Mouse (Mus musculus) midbrain, embryonic 13.5 days (tissue): ENCODE measurements at regions not wholly inside any gene's neighbourhood (a gene's known extent, or its start where the extent isn't known, plus 50 kb on each side); places are given as distances from the start of the nearest gene placed in this dataset.

Experiments
- ATAC-seq: fragments of 200-750 bp; cut with Nextera tagmentation; 2 replicates; pipeline ENCODE4 v1.8.0; 2017; ENCODE audit warnings: mild to moderate bottlenecking, moderate TSS enrichment, moderate library complexity
- H3K27ac ChIP-seq: fragments of 300-500 bp; sonication (generic); 2 replicates; pipeline ENCODE4 v1.5.1; 2015; ENCODE audit warnings: inconsistent platforms, mild to moderate bottlenecking, moderate library complexity
- H3K27me3 ChIP-seq: fragments of 300-500 bp; sonication (generic); 2 replicates; pipeline ENCODE4 v1.6.1; 2015; ENCODE audit warnings: mild to moderate bottlenecking, inconsistent platforms
- H3K36me3 ChIP-seq: fragments of 300-500 bp; sonication (generic); 2 replicates; pipeline ENCODE4 v1.6.1; 2015; ENCODE audit warnings: mild to moderate bottlenecking, inconsistent platforms
- H3K4me1 ChIP-seq: fragments of 300-500 bp; sonication (generic); replicated peaks from 2 replicates; pipeline ENCODE4 v1.6.1; 2015; ENCODE audit warnings: inconsistent platforms
- H3K4me2 ChIP-seq: fragments of 300-500 bp; sonication (generic); replicated peaks from 2 replicates; pipeline ENCODE4 v1.6.1; 2015; ENCODE audit warnings: moderate library complexity, mild to moderate bottlenecking, inconsistent platforms
- H3K4me3 ChIP-seq: fragments of 300-500 bp; sonication (generic); replicated peaks from 2 replicates; pipeline ENCODE4 v1.5.1; 2015; ENCODE audit warnings: mild to moderate bottlenecking, inconsistent platforms
- H3K9ac ChIP-seq: fragments of 300-500 bp; sonication (generic); replicated peaks from 2 replicates; pipeline ENCODE4 v1.6.1; 2015; ENCODE audit warnings: mild to moderate bottlenecking, inconsistent platforms
- H3K9me3 ChIP-seq: fragments of 300-500 bp; sonication (generic); 2 replicates; pipeline ENCODE4 v1.6.1; 2016; ENCODE audit warnings: mild to moderate bottlenecking, inconsistent platforms
- WGBS: fragments of 180-500 bp; shearing (Covaris S2); methylation state at CpG from one replicate; pipeline ENCODE4 v1.1.7; 2015; 5-methylcytosine and 5-hydroxymethylcytosine counted together

DNA sequence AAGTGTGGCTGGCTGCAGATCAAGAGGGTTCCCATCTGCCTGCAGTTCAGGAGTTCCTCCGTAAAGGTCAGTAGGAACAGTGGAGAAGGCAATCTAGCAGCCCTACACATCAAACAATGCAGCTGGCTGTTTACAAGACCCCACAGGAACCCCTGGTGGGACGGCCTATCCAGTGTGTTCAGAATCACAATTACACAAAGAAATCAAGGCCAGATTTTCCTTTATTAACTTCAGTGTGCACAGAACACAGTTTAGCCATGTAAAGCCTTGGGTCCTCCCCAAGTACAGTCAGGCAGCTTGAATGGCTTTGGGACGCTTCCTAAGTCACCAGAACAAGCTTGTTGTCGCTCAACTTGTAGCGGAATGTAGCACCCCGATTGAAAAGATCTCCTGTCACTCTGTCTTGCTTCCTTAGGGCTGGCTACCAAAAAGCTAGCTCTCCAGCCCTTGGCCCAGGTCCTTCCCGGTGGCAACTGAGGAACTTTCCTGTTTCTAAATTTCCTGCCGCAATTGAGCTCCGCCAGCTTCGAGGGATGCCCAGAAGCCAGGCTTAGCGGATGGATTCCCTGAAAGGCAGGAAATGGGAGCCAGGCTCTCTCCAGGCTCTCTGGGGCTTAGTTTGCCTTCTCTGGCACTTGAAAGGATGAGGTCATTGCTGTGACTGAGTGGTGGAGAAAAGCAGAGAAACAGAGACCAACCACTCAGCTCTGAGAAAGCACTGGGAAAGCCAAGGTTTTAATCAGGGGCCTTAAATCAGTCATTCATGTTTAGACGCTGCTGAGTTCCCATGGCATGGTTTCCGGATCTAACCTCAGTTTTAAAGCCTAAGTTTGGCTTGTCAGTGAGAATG, 78.1 kb upstream of the Spin1 start:
- ATAC-seq: no peak
- H3K27ac ChIP-seq: no peak overlapping the region
- 75% methylated on average over 13 of the region's 13 CpGs for WGBS

GRCm38 (mm10) chr13:51023271-51023670, 77.4 kb upstream of the Spin1 start:
- Histone ChIP-seq H3K36me3 (no peaks in the 10 kb centered on the region), H3K9me3 (no peaks in the 10 kb centered on the region), H3K4me2 (no peak overlapping the region), H3K9ac (no peak overlapping the region), H3K4me3 (no peak overlapping the region), H3K4me1 (0 out of 2 replicates have a peak, but pooled peaks cover 4% of the 10 kb centered on the region), H3K27ac (no peak overlapping the region), H3K27me3 (no peaks in the 10 kb centered on the region)
- WGBS: 90% methylated on average over 11 of the region's 11 CpGs
- no peak for ATAC-seq

More for the DNA sequence above, 78.1 kb upstream of the Spin1 start:
- Histone ChIP-seq H3K27me3 (no peaks in the 10 kb centered on the region), H3K9me3 (no peaks in the 10 kb centered on the region), H3K9ac (no peak overlapping the region), H3K4me3 (no peak overlapping the region), H3K4me2 (no peak overlapping the region), H3K4me1 (0 out of 2 replicates have a peak, but pooled peaks cover 10% of the 10 kb centered on the region), H3K36me3 (no peaks in the 10 kb centered on the region)

GRCm38 (mm10) chr13:51026311-51026918, 74.3 kb upstream of the Spin1 start:
- no peak overlapping the region for H3K27ac ChIP-seq
- no peak overlapping the region for H3K4me3 ChIP-seq
- H3K27me3 ChIP-seq: no peaks in the 10 kb centered on the region
- 82% methylated on average over 6 of the region's 6 CpGs for WGBS
- H3K9me3 ChIP-seq: peaks cover 6% of the 10 kb centered on the region; the same call in 1 of the 2 replicates
- H3K4me1 ChIP-seq: 0 out of 2 replicates have a peak, but pooled peaks cover 4% of the 10 kb centered on the region
- H3K36me3 ChIP-seq: no peaks in the 10 kb centered on the region
- ATAC-seq: no peak
- no peak overlapping the region for H3K9ac ChIP-seq
- no peak overlapping the region for H3K4me2 ChIP-seq

- no peak overlapping the region for H3K9ac ChIP-seq
- no peaks in the 10 kb centered on the region for H3K9me3 ChIP-seq
- ATAC-seq: no peak
- H3K27me3 ChIP-seq: no peaks in the 10 kb centered on the region
- H3K4me2 ChIP-seq: no peak overlapping the region
- H3K4me3 ChIP-seq: no peak overlapping the region
- WGBS: 88% methylated on average over 13 of the region's 13 CpGs
- H3K4me1 ChIP-seq: no peaks in the 10 kb centered on the region
- no peak overlapping the region for H3K27ac ChIP-seq
- H3K36me3 ChIP-seq: no peaks in the 10 kb centered on the region
These were observed 62.7 kb upstream of the Spin1 start for GRCm38 (mm10) chr13:51037850-51038450.

- Histone ChIP-seq H3K4me2 (no peak overlapping the region), H3K36me3 (no peaks in the 10 kb centered on the region), H3K9me3 (0 out of 2 replicates have a peak, but pooled peaks cover 5% of the 10 kb centered on the region), H3K9ac (no peak overlapping the region), H3K27ac (no peak overlapping the region), H3K4me3 (no peak overlapping the region), H3K4me1 (no peaks in the 10 kb centered on the region), H3K27me3 (no peaks in the 10 kb centered on the region)
- WGBS: 97% methylated on average over 4 of the region's 4 CpGs
- no peak for ATAC-seq
These were observed 61.7 kb upstream of the Spin1 start for GRCm38 (mm10) chr13:51038955-51039354.

GRCm38 (mm10) chr13:51041121-51041520, 59.6 kb upstream of the Spin1 start:
- 0 out of 2 replicates have a peak, but pooled peaks cover 5% of the 10 kb centered on the region for H3K9me3 ChIP-seq
- H3K27ac ChIP-seq: no peak overlapping the region
- H3K9ac ChIP-seq: no peak overlapping the region
- no peaks in the 10 kb centered on the region for H3K4me1 ChIP-seq
- no peak overlapping the region for H3K4me2 ChIP-seq
- WGBS: 74% methylated on average over 2 of the region's 2 CpGs
- H3K27me3 ChIP-seq: no peaks in the 10 kb centered on the region
- H3K36me3 ChIP-seq: no peaks in the 10 kb centered on the region
- H3K4me3 ChIP-seq: no peak overlapping the region
- ATAC-seq: no peak

- Histone ChIP-seq H3K4me1 (no peaks in the 10 kb centered on the region), H3K4me3 (no peak overlapping the region), H3K27ac (no peak overlapping the region), H3K4me2 (no peak overlapping the region), H3K9ac (no peak overlapping the region), H3K36me3 (no peaks in the 10 kb centered on the region), H3K27me3 (no peaks in the 10 kb centered on the region), H3K9me3 (0 out of 2 replicates have a peak, but pooled peaks cover 5% of the 10 kb centered on the region)
- ATAC-seq: no peak
- WGBS: 94% methylated on average over 9 of the region's 9 CpGs
These were observed 57.7 kb upstream of the Spin1 start for GRCm38 (mm10) chr13:51042881-51043402.
